Mouse (Mus musculus) gastrocnemius, postnatal 25 days (tissue): ENCODE data around the gene Mtln. TPM values are rescaled to one million over a fixed set of nuclear protein-coding genes. Genes with fewer than 3 reads are reported as not detected.

ENCODE experiments used
- DNase-seq: peaks from one replicate; pipeline ENCODE4 v3.0.0; 2022
- total RNA-seq, 2 experiments: library from RNA; stranded (reverse); gene quantifications; 1 replicate in 1 of 2; 2 replicates in 1 of 2; pipeline ENCODE4 v1.2.3; 2021

The Mtln gene
- total RNA-seq, 2 experiments from 2014 or later, result 104 to 110 TPM

- DNase-seq, result no peak
Observed at GRCm38 (mm10) chr2:127754113-127754512, 38.2 kb downstream of the Mtln start.

GRCm38 (mm10) chr2:127751849-127752610, 40.3 kb downstream of the Mtln start:
- DNase-seq, result no peak

- DNase-seq, result no peak
Observed at GRCm38 (mm10) chr2:127749376-127749775, 42.9 kb downstream of the Mtln start.

GRCm38 (mm10) chr2:127748316-127748715, 44.0 kb downstream of the Mtln start:
- no peak for DNase-seq

GRCm38 (mm10) chr2:127742637-127743036, 49.7 kb downstream of the Mtln start:
- no peak for DNase-seq

Other genes with a start within 250 kb of the Mtln start
- gene Zfp661, start 205.4 kb downstream of the Mtln start, total RNA-seq, result 1 to 10 TPM; 1.7 to 2.1 TPM
- gene Mrps5, start 205.3 kb downstream of the Mtln start, total RNA-seq, result 10 to 100 TPM; 78.9 to 79.3 TPM
- gene Mal, start 135.8 kb downstream of the Mtln start, total RNA-seq, result 1 to 10 TPM; 4.6 to 6.1 TPM
- gene Mall, start 62.6 kb downstream of the Mtln start, total RNA-seq, result 1 to 10 TPM; 3.7 to 5.5 TPM
- 10 to 100 TPM; 16.7 to 20.0 TPM for gene Nphp1, start 3.6 kb downstream of the Mtln start, total RNA-seq
- gene Bub1, start 39.4 kb upstream of the Mtln start, total RNA-seq, result under 1 TPM; 0.49 to 0.62 TPM
- under 1 TPM in 1 of 2 experiments, not detected in 1; 0.27 TPM for gene Acoxl, start 46.4 kb upstream of the Mtln start, total RNA-seq